Comparison of ENCODE assay signal across 9 mouse cellular contexts in the genomic region with DNA sequence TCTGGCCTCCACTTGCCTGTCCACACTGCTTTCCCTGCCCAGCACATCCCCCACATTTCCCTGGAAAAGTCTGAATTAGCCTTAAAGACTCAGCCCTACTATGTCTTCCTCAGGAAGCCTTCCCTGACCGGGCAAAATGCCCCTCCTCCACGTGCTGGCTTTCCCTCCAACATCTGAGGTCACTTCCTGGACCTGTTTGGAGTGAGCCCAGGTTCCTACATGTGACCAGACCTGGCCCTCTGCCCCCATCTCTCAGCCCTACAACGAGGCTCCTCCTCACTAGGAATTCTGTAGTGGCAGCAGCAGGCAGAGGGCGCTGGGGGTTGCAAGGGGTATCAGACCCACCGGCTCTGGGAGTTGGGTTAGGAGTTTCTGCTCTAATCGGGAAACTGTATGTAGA. TPM values are rescaled to one million over a fixed set of nuclear protein-coding genes. Genes with fewer than 3 reads are reported as not detected.
DNase-seq lines count a peak whose midpoint lies in the region; ATAC-seq and TF ChIP-seq lines count a peak whose summit lies in the region.
"Had no signal": no experiment of that assay in that cellular context is flagged by ENCODE, and none has a peak within 500 bp of the region (broad histone marks: within the 10 kb centered on the region; RNA-seq: fewer than 3 reads in every experiment).

No protein-coding gene starts in this region.

- 48% methylated on average over 6 of the region's 6 CpGs for WGBS in kidney, embryonic 16.5 days
- WGBS in heart, postnatal 0 days = 37% methylated on average over 6 of the region's 6 CpGs
- 88% methylated on average over 6 of the region's 6 CpGs for WGBS in midbrain, embryonic 15.5 days

- H3K4me2 ChIP-seq in kidney, embryonic 16.5 days (replicated peaks; ENCODE audit: low read depth, low read length) = no peak overlapping the region
- H3K4me2 ChIP-seq in heart, postnatal 0 days (ENCODE audit: low read depth, low read length) = no peak overlapping the region
- no peak overlapping the region for H3K4me2 ChIP-seq in midbrain, embryonic 15.5 days

- no peak overlapping the region for H3K27ac ChIP-seq in kidney, embryonic 16.5 days (ENCODE audit: low read length)
- no peak overlapping the region; the same call in 1 of the 2 replicates for H3K27ac ChIP-seq in heart, postnatal 0 days (ENCODE audit: low read depth)
- H3K27ac ChIP-seq in midbrain, embryonic 15.5 days = no peak overlapping the region

- H3K4me1 ChIP-seq in kidney, embryonic 16.5 days (ENCODE audit: insufficient read depth, low read length) = peaks cover 18% of the 10 kb centered on the region
- 0 out of 2 replicates have a peak, but pooled peaks cover 5% of the 10 kb centered on the region for H3K4me1 ChIP-seq in heart, postnatal 0 days (ENCODE audit: control insufficient read depth, insufficient read depth)
- peaks cover 47% of the 10 kb centered on the region for H3K4me1 ChIP-seq in midbrain, embryonic 15.5 days

- no peaks in the 10 kb centered on the region for H3K9me3 ChIP-seq in kidney, embryonic 16.5 days (ENCODE audit: low read length)
- no peaks in the 10 kb centered on the region for H3K9me3 ChIP-seq in heart, postnatal 0 days (replicated peaks; ENCODE audit: control insufficient read depth, low read length)
- H3K9me3 ChIP-seq in midbrain, embryonic 15.5 days = no peaks in the 10 kb centered on the region

- TF ChIP-seq EP300 in heart, postnatal 0 days (IDR thresholded peaks at IDR 0.05; ENCODE audit: low read depth) = no peak

- no peak overlapping the region for H3K4me3 ChIP-seq in kidney, embryonic 16.5 days (ENCODE audit: low read length)
- no peak overlapping the region for H3K4me3 ChIP-seq in heart, postnatal 0 days (ENCODE audit: low read depth, low read length)
- H3K4me3 ChIP-seq in midbrain, embryonic 15.5 days = no peak overlapping the region

- DNase-seq in kidney, adult 18-20 months = peak; percentile 77
- DNase-seq in cerebellum, adult 9-10 months = peak; percentile 65
- peak; percentile 69 for DNase-seq in heart, postnatal 0 days (ENCODE audit: low spot score)
- DNase-seq in lung, postnatal 10 days = peak; percentile 76
- no peak for DNase-seq in left cerebral cortex, postnatal 25 days (ENCODE audit: low spot score in 2 of 2)
- DNase-seq in left cerebral cortex, adult 18-20 months (ENCODE audit: low spot score in 2 of 2) = no peak
- DNase-seq: layer of hippocampus, postnatal 36 days had no signal

- no peak overlapping the region for H3K9ac ChIP-seq in kidney, embryonic 16.5 days (replicated peaks; ENCODE audit: low read length)
- no peak overlapping the region for H3K9ac ChIP-seq in heart, postnatal 0 days (replicated peaks; ENCODE audit: low read depth, low read length)
- no peak overlapping the region for H3K9ac ChIP-seq in midbrain, embryonic 15.5 days

- no peak for ATAC-seq in kidney, embryonic 16.5 days (ENCODE audit: low FRiP score, low TSS enrichment)
- ATAC-seq in heart, postnatal 0 days (ENCODE audit: insufficient read depth, low read depth) = peak; percentile 77
- ATAC-seq in midbrain, embryonic 15.5 days (replicated peaks) = no peak

- H3K36me3 ChIP-seq in kidney, embryonic 16.5 days (ENCODE audit: insufficient read depth, low read length) = no peaks in the 10 kb centered on the region
- H3K36me3 ChIP-seq in heart, postnatal 0 days (replicated peaks; ENCODE audit: control insufficient read depth, insufficient read depth, low read length) = no peaks in the 10 kb centered on the region
- no peaks in the 10 kb centered on the region for H3K36me3 ChIP-seq in midbrain, embryonic 15.5 days (replicated peaks)

- 0 out of 2 replicates have a peak, but pooled peaks have one; percentile 7 for TF ChIP-seq CTCF in heart, postnatal 0 days (IDR thresholded peaks at IDR 0.05; ENCODE audit: low read depth)

- intact Hi-C loops in left cerebral cortex, postnatal 25 days (cut with DNase I) = no loop called here

- H3K27me3 ChIP-seq in kidney, embryonic 16.5 days (ENCODE audit: insufficient read depth, low read length) = no peaks in the 10 kb centered on the region
- 0 out of 2 replicates have a peak, but pooled peaks cover 4% of the 10 kb centered on the region for H3K27me3 ChIP-seq in heart, postnatal 0 days (ENCODE audit: control insufficient read depth, insufficient read depth, low read length)
- H3K27me3 ChIP-seq in midbrain, embryonic 15.5 days (replicated peaks) = no peaks in the 10 kb centered on the region

RNA-seq across cellular contexts. Expression of a gene that starts 46.0 kb away (rescaled TPM):
- 3.4 and 3.6 TPM in 2 replicates for polyA plus RNA-seq in kidney, embryonic 16.5 days (2015; fragmentation: Nextera tagmentation; extraction: Ambion mirVana)
- total RNA-seq in heart, postnatal 0 days (2014; rRNA removed; ENCODE audit: low replicate concordance) = 6.4 and 10.2 TPM in 2 replicates
- polyA plus RNA-seq in heart, postnatal 0 days (2015; fragmentation: Nextera tagmentation; extraction: Ambion mirVana) = 0.19 and 0.23 TPM in 2 replicates
- 10 to 100 TPM; 15.2 to 21.4 TPM for total RNA-seq in left cerebral cortex, postnatal 25 days (2021)
- total RNA-seq in left cerebral cortex, adult 18-20 months (2021) = 10 to 100 TPM; 14.9 to 16.1 TPM
- polyA plus RNA-seq in midbrain, embryonic 15.5 days (2015; fragmentation: Nextera tagmentation; extraction: Ambion mirVana) = 31.0 and 31.7 TPM in 2 replicates

Comparison
In these comparisons a context has a peak if more than half of its experiments do, and no peak if none do; other contexts are left out.
1. DNase-seq: peak in kidney, adult 18-20 months (single experiment), cerebellum, adult 9-10 months (single experiment), heart, postnatal 0 days (single experiment) and lung, postnatal 10 days (single experiment); none in left cerebral cortex, postnatal 25 days (0 of 2) and left cerebral cortex, adult 18-20 months (0 of 2).